Mouse (Mus musculus): ENCODE data around the gene Smarcb1. TPM values are rescaled to one million over a fixed set of nuclear protein-coding genes. Genes with fewer than 3 reads are reported as not detected.

Gene Smarcb1
- polyA plus RNA-seq, 1 experiment = 43.2 TPM

- Histone ChIP-seq H3K4me3 (ENCODE audit: extremely low read depth, insufficient read depth, insufficient read length) (no peak overlapping the region), H3K27me3 (ENCODE audit: control insufficient read depth, insufficient read depth, low read length) (no peaks in the 10 kb centered on the region), H3K36me3 (ENCODE audit: control insufficient read depth, insufficient read depth, low read length) (no peaks in the 10 kb centered on the region), H3K4me1 (ENCODE audit: control insufficient read depth, insufficient read depth, insufficient read length) (peaks cover 6% of the 10 kb centered on the region; the same call in 1 of the 2 replicates), H3K27ac (ENCODE audit: insufficient read depth, low read length) (no peak overlapping the region)
- WGBS = 77% methylated on average over 7 of the region's 7 CpGs
- TF ChIP-seq POLR2A (IDR thresholded peaks at IDR 0.05; ENCODE audit: low read depth, low read length) = no peak
- TF ChIP-seq CTCF (IDR thresholded peaks at IDR 0.05; ENCODE audit: extremely low read depth, insufficient read depth, insufficient read length, insufficient replicate concordance) = no peak
- no peak for DNase-seq (ENCODE audit: low read depth in 1 of 2, low spot score in 2 of 2)
Observed at GRCm38 (mm10) chr10:75945896-75946295, 24.5 kb upstream of the Smarcb1 start.

GRCm38 (mm10) chr10:75945213-75945612 lies 23.8 kb upstream of the Smarcb1 start:
- 92% methylated on average over 7 of the region's 7 CpGs for WGBS

GRCm38 (mm10) chr10:75944066-75944772 lies 22.8 kb upstream of the Smarcb1 start:
- DNase-seq (ENCODE audit: low read depth in 1 of 2, low spot score in 2 of 2) = no peak
- H3K4me1 ChIP-seq (ENCODE audit: control insufficient read depth, insufficient read depth, insufficient read length) = peaks cover 8% of the 10 kb centered on the region; the same call in 1 of the 2 replicates
- 73% methylated on average over 11 of the region's 11 CpGs for whole genome bisulfite sequencing
- H3K36me3 ChIP-seq (ENCODE audit: control insufficient read depth, insufficient read depth, low read length) = no peaks in the 10 kb centered on the region
- no peak overlapping the region for H3K4me3 ChIP-seq (ENCODE audit: extremely low read depth, insufficient read depth, insufficient read length)
- H3K27me3 ChIP-seq (ENCODE audit: control insufficient read depth, insufficient read depth, low read length) = no peaks in the 10 kb centered on the region
- no peak for TF ChIP-seq POLR2A (IDR thresholded peaks at IDR 0.05; ENCODE audit: low read depth, low read length)
- TF ChIP-seq CTCF (IDR thresholded peaks at IDR 0.05; ENCODE audit: extremely low read depth, insufficient read depth, insufficient read length, insufficient replicate concordance) = no peak
- no peak overlapping the region for H3K27ac ChIP-seq (ENCODE audit: insufficient read depth, low read length)

More at GRCm38 (mm10) chr10:75945213-75945612, 23.8 kb upstream of the Smarcb1 start:
- Histone ChIP-seq H3K27me3 (ENCODE audit: control insufficient read depth, insufficient read depth, low read length) (no peaks in the 10 kb centered on the region), H3K27ac (ENCODE audit: insufficient read depth, low read length) (no peak overlapping the region), H3K4me3 (ENCODE audit: extremely low read depth, insufficient read depth, insufficient read length) (no peak overlapping the region), H3K4me1 (ENCODE audit: control insufficient read depth, insufficient read depth, insufficient read length) (peaks cover 6% of the 10 kb centered on the region; the same call in 1 of the 2 replicates), H3K36me3 (ENCODE audit: control insufficient read depth, insufficient read depth, low read length) (no peaks in the 10 kb centered on the region)
- no peak for DNase-seq (ENCODE audit: low read depth in 1 of 2, low spot score in 2 of 2)
- TF ChIP-seq POLR2A (IDR thresholded peaks at IDR 0.05; ENCODE audit: low read depth, low read length) (no peak), CTCF (IDR thresholded peaks at IDR 0.05; ENCODE audit: extremely low read depth, insufficient read depth, insufficient read length, insufficient replicate concordance) (no peak)

GRCm38 (mm10) chr10:75942736-75943477 lies 21.5 kb upstream of the Smarcb1 start, which contains the start of gene Vpreb3:
TSS of gene Vpreb3 (plus strand) at chr10:75943057.
- H3K4me1 ChIP-seq (ENCODE audit: control insufficient read depth, insufficient read depth, insufficient read length) = peaks cover 4% of the 10 kb centered on the region; the same call in 1 of the 2 replicates
- H3K4me3 ChIP-seq (ENCODE audit: extremely low read depth, insufficient read depth, insufficient read length) = no peak within 1 kb of the TSS
- 58% methylated on average over 15 of the region's 15 CpGs for WGBS
- TF ChIP-seq POLR2A (IDR thresholded peaks at IDR 0.05; ENCODE audit: low read depth, low read length) (no peak), CTCF (IDR thresholded peaks at IDR 0.05; ENCODE audit: extremely low read depth, insufficient read depth, insufficient read length, insufficient replicate concordance) (no peak)
- no peaks in the 10 kb centered on the region for H3K36me3 ChIP-seq (ENCODE audit: control insufficient read depth, insufficient read depth, low read length)
- no peak for DNase-seq (ENCODE audit: low read depth in 1 of 2, low spot score in 2 of 2)
- no peak within 1 kb of the TSS for H3K27ac ChIP-seq (ENCODE audit: insufficient read depth, low read length)
- H3K27me3 ChIP-seq (ENCODE audit: control insufficient read depth, insufficient read depth, low read length) = no peaks in the 10 kb centered on the region

- 94% methylated on average over 9 of the region's 9 CpGs for WGBS
- no peak overlapping the region for H3K27ac ChIP-seq (ENCODE audit: insufficient read depth, low read length)
- H3K4me1 ChIP-seq (ENCODE audit: control insufficient read depth, insufficient read depth, insufficient read length) = peaks cover 6% of the 10 kb centered on the region; the same call in 1 of the 2 replicates
- no peak overlapping the region for H3K4me3 ChIP-seq (ENCODE audit: extremely low read depth, insufficient read depth, insufficient read length)
- no peak for DNase-seq (ENCODE audit: low read depth in 1 of 2, low spot score in 2 of 2)
- no peaks in the 10 kb centered on the region for H3K27me3 ChIP-seq (ENCODE audit: control insufficient read depth, insufficient read depth, low read length)
- TF ChIP-seq POLR2A (IDR thresholded peaks at IDR 0.05; ENCODE audit: low read depth, low read length) (no peak), CTCF (IDR thresholded peaks at IDR 0.05; ENCODE audit: extremely low read depth, insufficient read depth, insufficient read length, insufficient replicate concordance) (no peak)
- H3K36me3 ChIP-seq (ENCODE audit: control insufficient read depth, insufficient read depth, low read length) = no peaks in the 10 kb centered on the region
Observed at GRCm38 (mm10) chr10:75941042-75941824, 19.8 kb upstream of the Smarcb1 start.

GRCm38 (mm10) chr10:75940520-75940919 lies 19.1 kb upstream of the Smarcb1 start, which contains the start of gene Gm867:
TSS of gene Gm867 (minus strand) at chr10:75940672.
- no peak within 1 kb of the TSS; the same call in 1 of the 2 replicates for H3K27ac ChIP-seq (ENCODE audit: insufficient read depth, low read length)
- 92% methylated on average over 5 of the region's 5 CpGs for WGBS
- TF ChIP-seq CTCF (IDR thresholded peaks at IDR 0.05; ENCODE audit: extremely low read depth, insufficient read depth, insufficient read length, insufficient replicate concordance) = no peak
- no peak for TF ChIP-seq POLR2A (IDR thresholded peaks at IDR 0.05; ENCODE audit: low read depth, low read length)

More at GRCm38 (mm10) chr10:75940520-75940919, 19.1 kb upstream of the Smarcb1 start, which contains the start of gene Gm867:
- Histone ChIP-seq H3K36me3 (ENCODE audit: control insufficient read depth, insufficient read depth, low read length) (no peaks in the 10 kb centered on the region), H3K4me1 (ENCODE audit: control insufficient read depth, insufficient read depth, insufficient read length) (peaks cover 7% of the 10 kb centered on the region; the same call in 1 of the 2 replicates), H3K4me3 (ENCODE audit: extremely low read depth, insufficient read depth, insufficient read length) (no peak within 1 kb of the TSS), H3K27me3 (ENCODE audit: control insufficient read depth, insufficient read depth, low read length) (no peaks in the 10 kb centered on the region)
- DNase-seq (ENCODE audit: low read depth in 1 of 2, low spot score in 2 of 2) = no peak
